Mouse (Mus musculus): ENCODE measurements at regions not wholly inside any gene's neighbourhood (a gene's known extent, or its start where the extent isn't known, plus 50 kb on each side); places are given as distances from the start of the nearest gene placed in this dataset.

GRCm38 (mm10) chr12:79913898-79914297, 198.9 kb downstream of the Zfp36l1 start:
- no peak for DNase-seq (ENCODE audit: low spot score in 2 of 2)

DNA sequence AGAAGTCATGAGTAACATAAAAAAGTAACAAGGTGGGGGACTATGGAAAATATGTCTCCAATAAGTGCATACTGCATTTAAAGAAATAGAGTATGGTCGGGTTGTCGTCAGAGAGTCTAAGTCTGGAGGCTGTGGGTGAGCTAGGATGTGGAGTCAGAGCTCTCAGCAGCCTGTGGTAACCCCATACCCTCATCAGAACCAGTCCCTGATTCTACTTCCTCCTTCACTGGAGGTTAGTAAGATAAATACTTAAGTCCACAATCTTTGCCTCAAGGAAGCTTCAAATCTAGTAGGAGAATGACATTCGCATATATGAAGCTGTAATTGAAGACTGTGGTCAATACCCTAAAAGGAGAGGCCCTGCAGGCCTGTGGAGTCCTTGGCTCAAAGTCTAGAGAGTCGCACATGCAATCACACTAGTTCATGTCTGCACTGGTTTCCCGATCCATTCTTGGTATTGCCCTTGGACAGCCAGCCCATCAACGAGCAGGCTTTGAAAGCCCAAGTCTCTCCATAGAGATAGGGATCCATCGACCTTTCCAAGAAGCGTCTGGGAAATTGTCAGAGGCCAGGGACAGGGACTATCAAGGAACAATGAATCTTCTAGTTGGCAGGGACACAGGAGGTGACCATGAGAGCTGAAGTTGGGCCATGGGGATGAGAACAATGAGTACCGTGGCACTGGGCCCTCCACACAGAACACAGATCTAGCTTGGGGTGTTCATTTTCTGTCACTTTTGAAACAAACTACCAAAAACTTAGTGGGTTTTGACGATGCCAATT, 200.3 kb downstream of the Zfp36l1 start:
- DNase-seq (ENCODE audit: low spot score in 2 of 2), result no peak

DNA sequence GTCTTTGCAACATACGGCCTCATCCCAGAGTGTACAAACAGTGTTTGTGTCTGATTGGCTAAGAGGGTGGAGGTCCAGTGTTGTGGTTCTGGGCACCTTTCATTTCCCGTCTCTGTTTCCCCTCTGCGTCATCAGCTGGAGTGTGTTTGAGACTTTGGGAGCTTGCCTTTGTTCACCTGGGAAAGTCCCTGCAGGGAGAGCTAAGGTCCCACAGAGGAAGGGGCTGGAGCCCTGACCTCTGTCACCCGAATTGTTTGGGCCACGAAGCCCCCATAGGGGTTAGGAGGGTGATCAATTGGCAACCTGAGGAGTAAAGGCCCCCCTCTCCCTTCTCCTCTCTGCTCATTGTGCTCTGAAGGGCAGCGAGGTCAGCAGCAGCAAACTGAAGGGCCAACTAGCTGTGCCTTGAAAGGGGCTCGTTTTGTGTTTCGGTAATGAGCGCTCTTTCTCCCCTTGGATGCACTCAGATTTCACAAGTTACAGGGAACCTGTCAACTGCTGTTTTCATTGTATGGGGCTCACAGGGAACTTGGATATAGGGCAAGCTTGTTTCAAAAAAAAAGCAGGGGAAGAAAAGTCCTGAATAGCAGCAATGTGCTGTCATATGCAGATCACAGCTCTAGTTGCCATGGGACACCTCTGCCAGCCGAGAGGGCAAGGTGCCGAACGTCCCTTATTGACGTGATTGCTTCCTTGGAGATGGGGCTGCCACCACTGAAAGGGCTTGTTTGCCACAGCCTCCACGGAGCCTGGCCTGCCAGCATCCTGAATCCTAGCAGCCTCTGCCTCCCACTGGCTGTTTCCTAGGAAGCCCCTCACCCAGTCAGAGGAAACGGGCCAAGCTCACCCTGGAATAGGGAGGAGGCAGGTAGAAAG, 201.7 kb downstream of the Zfp36l1 start:
- DNase-seq (ENCODE audit: low spot score in 2 of 2), result peak in 1 of 2 experiments; percentile 46

- DNase-seq (ENCODE audit: low spot score in 2 of 2), result no peak
Measured at GRCm38 (mm10) chr12:79907583-79907982, 205.2 kb downstream of the Zfp36l1 start.

GRCm38 (mm10) chr12:79906738-79907365, 206.0 kb downstream of the Zfp36l1 start:
- no peak for DNase-seq (ENCODE audit: low spot score in 2 of 2)

DNA sequence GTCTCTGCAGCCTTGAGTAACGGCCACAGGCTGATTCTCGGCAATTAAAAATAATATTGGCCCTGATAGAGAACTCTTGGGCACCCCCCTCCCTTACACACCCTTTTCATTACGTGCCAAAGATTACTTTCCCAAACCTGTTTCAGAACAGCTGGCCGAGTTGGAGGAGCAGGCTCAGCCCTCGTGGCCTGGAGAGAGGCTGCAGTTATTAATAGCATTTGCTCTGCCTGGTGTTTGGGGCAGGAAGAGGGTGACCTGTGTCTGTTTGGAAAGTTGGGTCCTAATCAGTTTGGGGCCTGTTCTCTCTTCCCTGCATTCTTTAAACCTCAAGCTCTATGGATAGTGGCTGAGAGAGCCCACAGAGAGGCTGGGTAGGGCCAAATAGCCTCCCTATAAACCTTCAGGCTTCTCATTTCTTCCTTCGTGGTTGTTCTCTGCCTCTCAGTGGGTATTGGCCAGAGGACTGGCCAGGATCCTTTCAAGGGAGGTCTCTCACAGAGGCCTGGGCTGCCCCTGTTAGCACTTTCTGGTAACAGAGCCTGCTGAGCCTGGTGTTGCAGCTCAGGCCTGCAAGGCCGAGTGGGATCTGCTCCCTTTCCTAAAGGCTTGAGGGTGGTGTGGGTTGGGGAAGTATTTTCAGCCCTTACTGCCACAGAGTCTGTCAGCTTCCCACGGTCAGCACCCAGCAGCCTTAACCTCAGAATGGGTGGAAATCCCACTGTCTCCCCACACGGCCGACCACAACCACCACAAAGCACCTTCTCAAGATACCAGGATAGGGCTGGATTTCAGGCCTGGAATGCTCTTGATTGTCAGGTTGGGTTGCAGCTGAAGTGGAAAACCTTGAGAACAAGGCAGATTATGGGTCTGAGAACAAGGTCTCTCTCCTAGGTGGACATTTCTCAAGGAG, 206.7 kb downstream of the Zfp36l1 start:
- DNase-seq (ENCODE audit: low spot score in 2 of 2), result no peak

DNA sequence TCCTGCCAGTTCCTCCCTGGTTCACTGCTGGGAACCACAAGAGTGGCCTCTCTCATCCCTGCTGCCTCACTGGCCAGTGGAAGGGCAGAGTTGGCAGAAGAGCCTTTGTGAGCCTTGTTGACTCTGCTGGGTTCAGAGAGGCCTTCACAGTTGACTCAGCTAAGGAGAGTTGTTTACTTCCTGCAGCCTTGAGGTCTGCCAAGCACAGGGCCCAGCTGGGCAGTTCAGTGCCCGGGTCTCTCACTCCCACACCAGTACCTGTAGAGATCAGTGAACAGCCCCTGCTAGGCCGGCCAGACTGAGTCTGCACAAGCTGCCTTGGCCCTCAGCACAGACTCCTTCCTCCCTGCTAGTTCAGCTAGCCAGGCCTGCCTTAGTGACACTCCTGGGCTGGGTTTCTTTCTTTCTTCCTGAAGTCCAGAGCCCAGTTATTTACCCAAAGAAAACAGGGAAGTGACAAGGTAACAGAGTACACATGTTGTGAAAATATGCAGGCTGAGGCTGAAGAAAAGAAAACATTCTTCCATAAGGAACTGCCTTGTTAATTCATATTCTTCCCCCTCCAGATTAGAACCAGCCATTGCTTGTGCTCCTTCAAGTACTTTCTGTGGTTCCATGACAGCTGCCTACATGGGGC, 207.8 kb downstream of the Zfp36l1 start:
- no peak for DNase-seq (ENCODE audit: low spot score in 2 of 2)

GRCm38 (mm10) chr12:79902761-79903160, 210.1 kb downstream of the Zfp36l1 start:
- no peak for DNase-seq (ENCODE audit: low spot score in 2 of 2)

- no peak for DNase-seq (ENCODE audit: low spot score in 2 of 2)
Measured at GRCm38 (mm10) chr12:79902163-79902562, 210.7 kb downstream of the Zfp36l1 start.

DNA sequence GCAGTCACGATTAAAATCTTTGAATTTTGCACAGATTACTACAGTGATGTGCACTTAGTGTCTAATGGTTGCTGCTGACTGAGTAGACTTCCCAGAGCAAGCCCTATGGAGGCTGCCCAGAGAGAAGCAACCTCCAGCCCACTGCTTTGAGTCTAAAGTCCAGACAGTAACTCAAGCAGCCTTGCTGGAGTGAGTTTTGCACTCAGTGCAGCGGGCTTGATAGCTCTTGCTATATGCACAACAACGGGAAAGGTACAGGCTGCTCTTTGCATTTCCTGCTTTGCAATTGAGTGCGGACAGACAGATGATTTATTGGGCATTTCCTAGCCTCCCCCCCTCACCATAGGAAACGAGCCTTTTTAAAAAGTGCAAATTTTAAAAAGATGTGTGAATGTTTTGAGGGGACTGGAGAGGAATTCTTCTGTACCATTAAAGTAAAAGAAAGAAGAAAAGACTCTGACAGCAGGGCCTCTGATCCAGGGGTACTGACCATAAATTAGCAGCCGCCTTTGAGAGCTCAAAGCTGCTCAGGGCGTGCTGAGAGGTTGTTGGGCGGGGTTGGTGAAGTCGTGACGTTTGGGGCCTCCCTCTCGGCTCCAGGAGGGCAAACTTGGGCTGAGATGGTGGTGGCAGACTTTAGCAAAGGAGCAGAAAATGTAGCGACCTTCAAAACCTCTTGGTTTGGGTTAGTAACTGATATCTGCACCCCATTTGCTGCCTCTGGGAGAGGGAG, 214.4 kb downstream of the Zfp36l1 start:
- DNase-seq (ENCODE audit: low spot score in 2 of 2), result no peak

DNA sequence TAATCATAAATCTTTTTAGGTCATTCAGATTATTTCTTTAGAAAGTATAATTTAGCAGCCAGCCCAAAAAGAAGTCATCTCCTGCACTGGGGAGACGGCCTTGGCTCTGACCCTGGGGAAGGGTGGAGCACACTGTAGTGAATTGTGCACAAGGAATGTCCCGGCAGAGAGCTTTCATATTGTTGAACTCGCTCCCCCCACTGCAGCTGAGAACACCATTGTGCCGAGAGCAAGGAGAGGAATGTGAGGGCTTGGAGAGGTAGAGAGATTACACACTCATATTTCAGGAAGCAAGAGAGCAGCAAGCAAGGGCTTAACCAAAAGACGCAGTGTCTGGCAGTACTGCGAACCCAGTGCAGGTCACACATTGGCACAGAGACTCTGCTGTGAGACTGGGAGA, 216.8 kb downstream of the Zfp36l1 start:
- no peak for DNase-seq (ENCODE audit: low spot score in 2 of 2)

DNA sequence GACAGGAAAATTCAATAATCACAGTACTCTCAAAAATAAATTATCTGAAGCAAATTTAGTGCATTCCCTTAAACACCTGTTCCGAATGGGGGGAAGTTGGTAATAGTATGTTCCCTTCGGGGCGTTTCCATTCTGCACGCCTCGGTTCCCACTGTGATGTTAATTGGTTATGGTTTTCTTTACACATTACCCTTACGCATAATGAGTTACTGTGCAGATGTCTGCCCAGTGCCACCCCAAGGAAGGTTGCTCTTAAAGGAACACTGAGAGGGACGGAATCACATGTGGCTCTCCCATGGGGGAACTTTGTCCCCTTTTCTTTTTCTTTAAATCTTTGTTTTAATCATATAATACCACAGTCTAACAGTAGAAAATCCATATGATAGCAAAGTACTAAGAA, 217.5 kb downstream of the Zfp36l1 start:
- no peak for DNase-seq (ENCODE audit: low spot score in 2 of 2)

DNA sequence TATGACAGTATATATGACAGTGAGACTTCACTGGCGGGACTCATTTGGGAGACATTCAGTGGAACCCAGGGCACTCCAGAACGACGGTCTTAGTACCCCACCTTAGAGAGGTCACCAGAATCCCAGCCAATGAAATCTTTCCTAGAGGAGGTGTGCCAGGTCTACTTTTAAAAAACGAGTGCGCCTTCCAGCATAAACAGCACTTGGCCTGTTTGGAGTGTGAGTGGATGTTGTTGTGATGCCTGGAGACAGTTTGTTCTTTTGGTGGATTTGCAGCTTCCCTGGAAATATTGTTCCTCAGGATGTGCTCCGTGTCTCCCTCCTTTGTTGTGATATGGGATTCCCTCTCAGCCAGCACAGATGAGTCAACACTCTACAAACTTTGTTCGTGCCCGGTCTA, 219.9 kb downstream of the Zfp36l1 start:
- DNase-seq (ENCODE audit: low spot score in 2 of 2), result no peak

DNA sequence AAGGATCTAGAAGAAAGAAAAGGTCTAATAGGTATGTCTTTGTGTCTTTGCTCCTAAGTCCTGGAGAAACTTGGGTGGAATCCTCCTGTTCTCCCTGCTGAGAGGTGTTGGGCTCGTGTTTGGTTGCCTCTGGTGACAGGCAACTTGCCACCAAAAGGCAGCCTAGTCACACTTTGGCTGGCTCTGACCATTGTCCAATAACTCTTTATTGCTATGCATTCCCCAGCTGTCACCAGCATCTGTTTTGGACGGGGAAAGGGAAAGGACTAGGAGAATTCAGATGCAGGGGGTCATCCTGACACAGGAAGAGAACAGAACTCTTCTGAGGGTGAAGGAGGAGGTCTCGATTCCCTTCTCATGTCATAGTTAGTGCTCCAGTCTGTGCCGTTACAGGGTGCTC, 220.9 kb downstream of the Zfp36l1 start:
- DNase-seq (ENCODE audit: low spot score in 2 of 2), result no peak

DNA sequence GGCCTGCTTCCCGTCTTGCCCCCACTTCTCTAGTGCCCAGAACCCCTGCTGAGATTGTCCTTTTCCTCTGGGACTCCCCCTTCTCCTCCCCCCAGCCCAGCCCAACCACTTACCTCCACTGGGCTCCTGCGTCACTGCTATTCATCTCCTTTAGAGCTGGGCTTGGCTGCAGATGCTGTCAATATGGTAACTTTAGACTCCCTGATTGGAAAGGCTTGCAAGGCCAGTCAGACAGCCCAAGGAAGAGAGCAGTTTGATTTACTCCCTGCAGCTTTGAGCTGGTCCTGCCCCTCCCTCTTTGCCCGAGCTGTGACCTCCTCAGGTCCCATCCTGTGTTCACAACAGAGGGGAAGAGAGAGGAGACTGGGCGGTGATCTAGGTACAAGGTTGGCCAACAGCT, 221.9 kb downstream of the Zfp36l1 start:
- DNase-seq (ENCODE audit: low spot score in 2 of 2), result no peak

DNA sequence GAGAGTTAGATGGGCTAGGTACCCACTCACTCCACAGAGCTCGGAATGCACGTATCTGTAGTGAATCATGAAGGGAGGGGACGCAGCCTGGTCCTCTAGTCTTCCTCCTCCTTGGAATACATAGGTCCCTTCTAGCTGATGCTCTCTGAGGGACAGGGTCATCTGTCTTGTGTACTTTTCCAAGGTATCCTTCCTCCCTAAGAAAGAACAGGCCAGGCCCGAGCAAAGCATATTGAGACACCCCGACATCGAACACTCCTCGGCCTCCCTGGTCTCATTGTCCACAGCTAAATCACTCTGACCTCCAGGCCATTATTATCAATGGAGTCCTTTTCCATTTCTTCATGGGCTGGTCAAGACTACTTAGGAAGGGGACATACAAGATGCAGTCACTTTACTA, 222.5 kb downstream of the Zfp36l1 start:
- no peak for DNase-seq (ENCODE audit: low spot score in 2 of 2)

DNA sequence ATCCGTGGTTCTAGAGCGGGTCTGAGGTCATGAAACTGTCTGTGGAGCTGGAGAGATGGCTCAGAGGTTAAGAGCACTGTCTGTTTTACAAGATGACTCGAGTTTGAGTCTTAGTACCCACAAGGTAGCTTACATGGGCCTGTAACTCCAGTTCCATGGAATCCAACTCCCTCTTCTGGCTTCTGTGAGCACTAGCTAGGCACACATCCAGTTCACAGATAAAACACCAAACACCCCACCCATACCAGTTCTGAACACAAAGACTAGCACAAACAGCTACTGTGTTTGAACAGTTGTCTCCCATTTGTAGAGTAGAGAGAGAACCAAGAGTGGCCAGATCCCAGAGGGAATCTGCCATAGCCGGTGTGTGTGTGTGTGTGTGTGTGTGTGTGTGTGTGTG, 224.0 kb downstream of the Zfp36l1 start:
- DNase-seq (ENCODE audit: low spot score in 2 of 2), result no peak

DNA sequence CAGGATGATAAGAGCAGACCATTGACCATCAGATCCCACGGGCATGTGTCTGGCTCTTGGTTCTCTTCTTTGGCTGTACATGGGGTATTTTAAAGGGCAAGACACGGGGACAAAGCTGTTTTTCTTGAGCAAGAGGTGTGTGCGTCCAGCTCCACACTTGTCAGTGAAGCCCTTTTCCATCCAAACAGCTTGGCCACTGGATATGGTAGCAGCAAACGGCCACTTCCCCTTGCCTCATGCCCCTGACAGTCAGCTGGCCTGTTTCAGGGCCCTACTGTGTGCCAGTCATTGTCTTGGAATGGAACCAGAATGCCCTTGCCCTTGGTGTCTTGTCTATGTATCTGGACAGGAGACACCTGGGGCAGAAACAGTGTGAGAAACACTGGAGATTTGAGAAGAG, 224.7 kb downstream of the Zfp36l1 start:
- DNase-seq (ENCODE audit: low spot score in 2 of 2), result no peak

DNA sequence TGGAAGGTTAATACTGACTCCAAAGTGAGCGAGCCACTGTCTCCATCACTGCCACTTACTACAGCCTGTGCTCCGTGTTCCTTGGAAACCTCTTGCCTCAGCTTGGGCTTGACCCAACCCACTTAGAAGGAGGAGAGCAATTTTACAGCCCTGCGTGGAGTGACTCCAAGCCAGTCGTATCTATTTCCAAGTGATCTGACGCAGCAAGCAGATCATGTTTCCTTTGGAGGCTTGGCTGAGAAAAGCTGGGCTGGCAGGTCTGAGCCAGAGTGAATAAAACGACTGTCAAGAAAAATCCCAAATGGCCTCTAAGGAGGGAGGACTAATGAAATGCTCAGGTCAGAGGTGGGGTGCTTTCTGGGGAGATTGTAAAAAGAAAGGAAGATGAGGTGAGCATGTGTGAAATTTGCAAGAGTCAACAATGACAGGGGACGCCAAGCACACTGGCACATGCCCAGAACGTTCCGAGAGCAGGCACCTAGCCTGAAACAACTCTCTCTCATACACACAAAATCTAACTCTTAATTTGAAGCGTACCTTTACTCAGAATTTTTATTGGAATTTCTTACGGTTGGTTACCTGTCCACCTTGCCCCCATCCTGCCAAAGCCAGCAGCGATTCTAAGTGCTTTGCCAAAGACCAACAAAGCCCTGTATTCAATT, 225.5 kb downstream of the Zfp36l1 start:
- no peak for DNase-seq (ENCODE audit: low spot score in 2 of 2)

Data from left cerebral cortex, adult 8-10 months (tissue).